Mouse (Mus musculus) urinary bladder, postnatal 4 days (tissue): ENCODE data around the gene Cpd.
A peak's percentile ranks its signal among the peaks of the same experiment; 100 is the strongest.

Experiments
- DNase-seq, 2 experiments: peaks; one replicate each; pipeline ENCODE4 v3.0.0; 2021 to 2022; ENCODE audit warnings: low spot score in 2 of 2

Gene Cpd

GRCm38 (mm10) chr11:76846878-76847222, at the start of gene Cpd:
Gene Cpd, minus strand, starts transcription at chr11:76847018.
- peak; percentile 94 to 96 for DNase-seq

GRCm38 (mm10) chr11:76896360-76896759, 49.5 kb upstream of the Cpd start:
- no peak for DNase-seq

- peak in 1 of 2 experiments; percentile 43 for DNase-seq
These were observed 47.4 kb upstream of the Cpd start for GRCm38 (mm10) chr11:76894240-76894639.

GRCm38 (mm10) chr11:76893570-76893969, 46.8 kb upstream of the Cpd start:
- DNase-seq = no peak

- no peak for DNase-seq
These were observed 46.2 kb upstream of the Cpd start for GRCm38 (mm10) chr11:76892972-76893371.

- DNase-seq = no peak
These were observed 45.0 kb upstream of the Cpd start for GRCm38 (mm10) chr11:76891738-76892349.

GRCm38 (mm10) chr11:76891171-76891570, 44.4 kb upstream of the Cpd start:
- no peak for DNase-seq

GRCm38 (mm10) chr11:76889339-76890164, 42.7 kb upstream of the Cpd start:
- no peak for DNase-seq

- DNase-seq = no peak
These were observed 37.6 kb upstream of the Cpd start for GRCm38 (mm10) chr11:76884451-76884850.

- DNase-seq = no peak
These were observed 33.0 kb upstream of the Cpd start for GRCm38 (mm10) chr11:76879816-76880215.

GRCm38 (mm10) chr11:76874766-76875165, 27.9 kb upstream of the Cpd start:
- DNase-seq = no peak

GRCm38 (mm10) chr11:76873865-76874264, 27.0 kb upstream of the Cpd start:
- no peak for DNase-seq

- DNase-seq = no peak
These were observed 25.9 kb upstream of the Cpd start for GRCm38 (mm10) chr11:76872556-76873234.

GRCm38 (mm10) chr11:76861185-76861584, 14.4 kb upstream of the Cpd start:
- no peak for DNase-seq

- DNase-seq = peak in 1 of 2 experiments; percentile 14
These were observed 12.4 kb upstream of the Cpd start for GRCm38 (mm10) chr11:76859261-76859660.

- peak in 1 of 2 experiments; percentile 29 for DNase-seq
These were observed 12.0 kb upstream of the Cpd start for GRCm38 (mm10) chr11:76858781-76859180.

GRCm38 (mm10) chr11:76857111-76857510, 10.3 kb upstream of the Cpd start:
- DNase-seq = no peak

GRCm38 (mm10) chr11:76856601-76857000, 9.8 kb upstream of the Cpd start:
- DNase-seq = peak in 1 of 2 experiments; percentile 32

GRCm38 (mm10) chr11:76854475-76855341, 7.9 kb upstream of the Cpd start:
- peak; percentile 13 to 58 for DNase-seq

- DNase-seq = peak; percentile 12 to 38
These were observed 4.7 kb upstream of the Cpd start for GRCm38 (mm10) chr11:76851512-76851911.

GRCm38 (mm10) chr11:76849596-76849995, 2.8 kb upstream of the Cpd start:
- peak; percentile 9 to 48 for DNase-seq

- DNase-seq = peak in 1 of 2 experiments; percentile 13
These were observed 1.3 kb upstream of the Cpd start for GRCm38 (mm10) chr11:76848081-76848480.
